Mouse (Mus musculus): ENCODE results near the gene Cherp. TPM values are rescaled to one million over a fixed set of nuclear protein-coding genes. Genes with fewer than 3 reads are reported as not detected.

Cherp gene
- polyA plus RNA-seq, 1 experiment = 24.6 TPM

- no peak for DNase-seq (ENCODE audit: low read depth)
Observed at GRCm38 (mm10) chr8:72418073-72418472, 57.0 kb downstream of the Cherp start.

GRCm38 (mm10) chr8:72415252-72415651 lies 59.8 kb downstream of the Cherp start:
- DNase-seq (ENCODE audit: low read depth) = no peak

GRCm38 (mm10) chr8:72413839-72414238 lies 61.2 kb downstream of the Cherp start:
- DNase-seq (ENCODE audit: low read depth) = no peak

Other genes starting within 250 kb of the Cherp start
- gene Ap1m1, start 235.2 kb downstream of the Cherp start, polyA plus RNA-seq (2012; rRNA removed) = 50.6 and 54.7 TPM in 2 replicates
- 1.1 and 5.1 TPM in 2 replicates for gene Gm10282, start 170.0 kb downstream of the Cherp start, polyA plus RNA-seq (2012; rRNA removed)
- 17.8 and 25.9 TPM in 2 replicates for gene Klf2, start 156.2 kb downstream of the Cherp start, polyA plus RNA-seq (2012; rRNA removed)
- 43.3 and 46.3 TPM in 2 replicates for gene Eps15l1, start 53.8 kb downstream of the Cherp start, polyA plus RNA-seq (2012; rRNA removed)
- gene Calr3, start 31.4 kb downstream of the Cherp start, polyA plus RNA-seq (2012; rRNA removed) = 0.81 and 1.7 TPM in 2 replicates
- gene 1700030K09Rik, start 31.3 kb downstream of the Cherp start, polyA plus RNA-seq (2012; rRNA removed) = 7.6 and 8.1 TPM in 2 replicates
- gene Slc35e1, start 17.4 kb upstream of the Cherp start, polyA plus RNA-seq (2012; rRNA removed) = 65.5 and 66.4 TPM in 2 replicates
- 7.3 and 10.0 TPM in 2 replicates for gene Med26, start 73.0 kb upstream of the Cherp start, polyA plus RNA-seq (2012; rRNA removed)
- 52.5 and 55.1 TPM in 2 replicates for gene Smim7, start 95.9 kb upstream of the Cherp start, polyA plus RNA-seq (2012; rRNA removed)
- gene Tmem38a, start 96.8 kb upstream of the Cherp start, polyA plus RNA-seq (2012; rRNA removed) = 20.4 and 20.5 TPM in 2 replicates
- 2.8 and 6.9 TPM in 2 replicates for gene Nwd1, start 171.5 kb upstream of the Cherp start, polyA plus RNA-seq (2012; rRNA removed)
- 570 and 650 TPM in 2 replicates for gene Sin3b, start 248.1 kb upstream of the Cherp start, polyA plus RNA-seq (2012; rRNA removed)